Mouse (Mus musculus) liver, postnatal 0 days (tissue): ENCODE data around the gene Asb16.

Experiments
- CTCF ChIP-seq: sonication (generic); IDR thresholded peaks from 2 replicates; pipeline ENCODE4 v1.5.1; 2016; ENCODE audit warnings: antibody characterized with exemption, low read depth
- EP300 ChIP-seq: IDR thresholded peaks from 2 replicates; pipeline ENCODE4 v1.6.1; 2016; ENCODE audit warnings: antibody characterized with exemption, low read depth, mild to moderate bottlenecking

DNA sequence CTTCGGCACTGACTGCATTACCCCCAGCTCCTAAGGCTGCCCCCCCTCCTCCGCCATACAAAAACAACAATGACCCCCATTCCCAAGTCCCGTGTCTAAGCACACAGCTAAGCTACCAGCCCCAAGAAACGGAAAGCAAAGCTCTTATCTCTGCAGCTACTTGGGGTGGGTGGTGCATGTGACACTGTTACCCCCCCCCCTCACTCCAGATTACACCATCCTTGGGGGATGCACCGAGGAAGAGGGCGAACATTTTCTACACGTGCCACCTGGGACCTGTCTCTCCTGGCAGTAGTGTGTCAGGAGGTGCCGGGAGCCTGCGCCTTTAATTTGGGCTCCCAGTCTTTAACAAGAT lies 40.4 kb upstream of the Asb16 start:
- TF ChIP-seq CTCF (no peak), EP300 (no peak)
